Mouse (Mus musculus) kidney, embryonic 14.5 days (tissue): ENCODE measurements at regions not wholly inside any gene's neighbourhood (a gene's known extent, or its start where the extent isn't known, plus 50 kb on each side); places are given as distances from the start of the nearest gene placed in this dataset.

Source experiments
- ATAC-seq: fragments of 200-750 bp; cut with Nextera tagmentation; 2 replicates; pipeline ENCODE4 v1.8.0; 2017; ENCODE audit warnings: moderate number of reproducible peaks, mild to moderate bottlenecking, moderate TSS enrichment, moderate library complexity; ENCODE audit not compliant: low FRiP score, low TSS enrichment
- H3K27ac ChIP-seq: fragments of 300-500 bp; sonication (generic); 2 replicates; pipeline ENCODE4 v1.5.1; 2014; ENCODE audit warnings: low read depth, mild to moderate bottlenecking, low read length, moderate library complexity, mixed read lengths
- H3K27me3 ChIP-seq: fragments of 300-500 bp; sonication (generic); 2 replicates; pipeline ENCODE4 v1.6.1; 2014; ENCODE audit warnings: mild to moderate bottlenecking, low read length; ENCODE audit not compliant: control insufficient read depth, insufficient read depth
- H3K36me3 ChIP-seq: fragments of 300-500 bp; sonication (generic); 2 replicates; pipeline ENCODE4 v1.6.1; 2014; ENCODE audit warnings: low read length, mixed read lengths; ENCODE audit not compliant: control insufficient read depth, insufficient read depth
- H3K4me1 ChIP-seq: fragments of 300-500 bp; sonication (generic); 2 replicates; pipeline ENCODE4 v1.6.1; 2014; ENCODE audit warnings: low read length, mixed read lengths; ENCODE audit not compliant: control insufficient read depth, insufficient read depth
- H3K4me2 ChIP-seq: fragments of 300-500 bp; sonication (generic); replicated peaks from 2 replicates; pipeline ENCODE4 v1.6.1; 2014; ENCODE audit warnings: low read depth, mild to moderate bottlenecking, low read length
- H3K4me3 ChIP-seq: fragments of 300-500 bp; sonication (generic); 2 replicates; pipeline ENCODE4 v1.5.1; 2014; ENCODE audit warnings: mild to moderate bottlenecking, low read length
- H3K9ac ChIP-seq: fragments of 300-500 bp; sonication (generic); 2 replicates; pipeline ENCODE4 v1.6.1; 2014; ENCODE audit warnings: low read depth, mild to moderate bottlenecking, low read length, moderate library complexity
- H3K9me3 ChIP-seq: fragments of 300-500 bp; sonication (generic); 2 replicates; pipeline ENCODE4 v1.6.1; 2016; ENCODE audit warnings: low read length; ENCODE audit not compliant: control insufficient read depth
- WGBS: fragments of 180-500 bp; shearing (Covaris S2); extraction: QIAGEN DNeasy Blood & Tissue Kit; methylation state at CpG from one replicate; pipeline ENCODE4 v1.1.7; 2014; 5-methylcytosine and 5-hydroxymethylcytosine counted together

- H3K27me3 ChIP-seq = no peaks in the 10 kb centered on the region
- no peaks in the 10 kb centered on the region for H3K36me3 ChIP-seq
- H3K9ac ChIP-seq = no peak overlapping the region
- H3K27ac ChIP-seq = no peak overlapping the region
- no peak overlapping the region for H3K4me2 ChIP-seq
- 66% methylated on average over 9 of the region's 9 CpGs for WGBS
- H3K4me1 ChIP-seq = no peaks in the 10 kb centered on the region
- no peak for ATAC-seq
- H3K4me3 ChIP-seq = no peak overlapping the region
- H3K9me3 ChIP-seq = no peaks in the 10 kb centered on the region
Observed at GRCm38 (mm10) chr3:67806847-67807601, 85.0 kb upstream of the Iqcj start.

- 79% methylated on average over 2 of the region's 2 CpGs for WGBS
- no peaks in the 10 kb centered on the region for H3K27me3 ChIP-seq
- ATAC-seq = no peak
Observed at GRCm38 (mm10) chr3:67828156-67828555, 63.9 kb upstream of the Iqcj start.

GRCm38 (mm10) chr3:67833041-67833663 is 58.9 kb upstream of the Iqcj start:
- ATAC-seq = no peak
- H3K4me3 ChIP-seq = no peak overlapping the region
- no peak overlapping the region for H3K9ac ChIP-seq
- H3K4me2 ChIP-seq = no peak overlapping the region
- H3K27ac ChIP-seq = no peak overlapping the region
- no peaks in the 10 kb centered on the region; the same call in 1 of the 2 replicates for H3K27me3 ChIP-seq
- H3K4me1 ChIP-seq = no peaks in the 10 kb centered on the region
- H3K36me3 ChIP-seq = no peaks in the 10 kb centered on the region
- 51% methylated on average over 4 of the region's 4 CpGs for WGBS
- no peaks in the 10 kb centered on the region for H3K9me3 ChIP-seq

More at GRCm38 (mm10) chr3:67828156-67828555, 63.9 kb upstream of the Iqcj start:
- Histone ChIP-seq H3K27ac (no peak overlapping the region), H3K36me3 (no peaks in the 10 kb centered on the region), H3K4me2 (no peak overlapping the region), H3K9ac (no peak overlapping the region), H3K4me1 (no peaks in the 10 kb centered on the region), H3K9me3 (peaks cover 3% of the 10 kb centered on the region; the same call in 1 of the 2 replicates), H3K4me3 (no peak overlapping the region)
